Mouse (Mus musculus) neural tube, embryonic 11.5 days (tissue): Measurements from ENCODE around the gene Acot12. TPM values are rescaled to one million over a fixed set of nuclear protein-coding genes. Genes with fewer than 3 reads are reported as not detected.

Source experiments
- ATAC-seq: fragments of 200-750 bp; cut with Nextera tagmentation; 2 replicates; pipeline ENCODE4 v1.8.0; 2017; ENCODE audit warnings: moderate number of reproducible peaks, mild to moderate bottlenecking, moderate TSS enrichment, moderate library complexity; ENCODE audit not compliant: insufficient read depth, low FRiP score, low TSS enrichment
- DNase-seq: peaks from one replicate; pipeline ENCODE4 v3.0.0-alpha.2; 2015; ENCODE audit warnings: low spot score
- H3K27ac ChIP-seq: fragments of 300-500 bp; sonication (generic); 2 replicates; pipeline ENCODE4 v1.5.1; 2014; ENCODE audit warnings: low read depth, mild to moderate bottlenecking, low read length
- H3K27me3 ChIP-seq: fragments of 300-500 bp; sonication (generic); 2 replicates; pipeline ENCODE4 v1.6.1; 2014; ENCODE audit warnings: mild to moderate bottlenecking, low read length, mixed read lengths; ENCODE audit not compliant: control insufficient read depth, insufficient read depth
- H3K36me3 ChIP-seq: fragments of 300-500 bp; sonication (generic); 2 replicates; pipeline ENCODE4 v1.6.1; 2014; ENCODE audit warnings: mild to moderate bottlenecking, low read length, moderate library complexity, mixed read lengths; ENCODE audit not compliant: control insufficient read depth, insufficient read depth
- H3K4me1 ChIP-seq: fragments of 300-500 bp; sonication (generic); 2 replicates; pipeline ENCODE4 v1.6.1; 2014; ENCODE audit warnings: low read length, mixed read lengths; ENCODE audit not compliant: control insufficient read depth, insufficient read depth
- H3K4me2 ChIP-seq: fragments of 300-500 bp; sonication (generic); 2 replicates; pipeline ENCODE4 v1.6.1; 2014; ENCODE audit warnings: low read depth, mild to moderate bottlenecking, moderate library complexity
- H3K4me3 ChIP-seq: fragments of 300-500 bp; sonication (generic); 2 replicates; pipeline ENCODE4 v1.5.1; 2014; ENCODE audit warnings: low read depth, low read length
- H3K9ac ChIP-seq: fragments of 300-500 bp; sonication (generic); 2 replicates; pipeline ENCODE4 v1.6.1; 2014; ENCODE audit warnings: mild to moderate bottlenecking, low read length
- H3K9me3 ChIP-seq: fragments of 300-500 bp; sonication (generic); 2 replicates; pipeline ENCODE4 v1.6.1; 2016; ENCODE audit warnings: low read length; ENCODE audit not compliant: control insufficient read depth
- WGBS: fragments of 180-500 bp; shearing (Covaris S2); extraction: QIAGEN DNeasy Blood & Tissue Kit; methylation state at CpG from one replicate; pipeline ENCODE4 v1.1.7; 2014; 5-methylcytosine and 5-hydroxymethylcytosine counted together
- polyA plus RNA-seq: library from polyadenylated mRNA; unstranded; fragments of >200 nt; fragmentation: Nextera tagmentation; extraction: Ambion mirVana; gene quantifications from 2 replicates; pipeline ENCODE4 v1.2.1, GENCODE M21; 2014

The Acot12 gene
- polyA plus RNA-seq, 1 experiment from 2014 or later: not detected

- H3K9ac ChIP-seq: no peak overlapping the region
- H3K9me3 ChIP-seq: no peaks in the 10 kb centered on the region
- ATAC-seq (no peak), DNase-seq (no peak)
- no peak overlapping the region for H3K4me3 ChIP-seq
- no peaks in the 10 kb centered on the region for H3K4me1 ChIP-seq
- H3K27ac ChIP-seq: no peak overlapping the region
- no peaks in the 10 kb centered on the region for H3K36me3 ChIP-seq
- WGBS: 79% methylated on average over 4 of the region's 4 CpGs
- H3K27me3 ChIP-seq: no peaks in the 10 kb centered on the region
- no peak overlapping the region for H3K4me2 ChIP-seq
Measured at GRCm38 (mm10) chr13:91749981-91750380, 8.7 kb downstream of the Acot12 start.

GRCm38 (mm10) chr13:91753724-91754123 lies 12.4 kb downstream of the Acot12 start:
- H3K4me2 ChIP-seq: no peak overlapping the region
- H3K4me3 ChIP-seq: no peak overlapping the region
- no peak overlapping the region for H3K27ac ChIP-seq
- no peaks in the 10 kb centered on the region for H3K4me1 ChIP-seq
- 58% methylated on average over 4 of the region's 4 CpGs for WGBS
- H3K9me3 ChIP-seq: no peaks in the 10 kb centered on the region
- H3K36me3 ChIP-seq: no peaks in the 10 kb centered on the region
- no peak overlapping the region for H3K9ac ChIP-seq
- DNase-seq (no peak), ATAC-seq (no peak)
- no peaks in the 10 kb centered on the region for H3K27me3 ChIP-seq

- H3K27me3 ChIP-seq: no peaks in the 10 kb centered on the region
- H3K4me2 ChIP-seq: no peak overlapping the region
- H3K9ac ChIP-seq: no peak overlapping the region
- H3K36me3 ChIP-seq: no peaks in the 10 kb centered on the region
- DNase-seq (no peak), ATAC-seq (no peak)
- H3K4me1 ChIP-seq: no peaks in the 10 kb centered on the region
- H3K27ac ChIP-seq: no peak overlapping the region
- no peak overlapping the region for H3K4me3 ChIP-seq
- H3K9me3 ChIP-seq: no peaks in the 10 kb centered on the region
Measured at GRCm38 (mm10) chr13:91754762-91755161, 13.4 kb downstream of the Acot12 start.

GRCm38 (mm10) chr13:91756230-91756629 lies 14.9 kb downstream of the Acot12 start:
- no peak overlapping the region for H3K9ac ChIP-seq
- no peaks in the 10 kb centered on the region for H3K36me3 ChIP-seq
- H3K27me3 ChIP-seq: no peaks in the 10 kb centered on the region
- H3K27ac ChIP-seq: no peak overlapping the region
- no peak overlapping the region for H3K4me3 ChIP-seq
- 93% methylated on average over 4 of the region's 4 CpGs for WGBS
- H3K9me3 ChIP-seq: no peaks in the 10 kb centered on the region
- no peaks in the 10 kb centered on the region for H3K4me1 ChIP-seq
- DNase-seq (no peak), ATAC-seq (no peak)
- H3K4me2 ChIP-seq: no peak overlapping the region

- ATAC-seq (no peak), DNase-seq (no peak)
- H3K27ac ChIP-seq: no peak overlapping the region
- WGBS: 83% methylated on average over 7 of the region's 7 CpGs
- no peak overlapping the region for H3K9ac ChIP-seq
- H3K36me3 ChIP-seq: no peaks in the 10 kb centered on the region
- no peaks in the 10 kb centered on the region for H3K4me1 ChIP-seq
- H3K9me3 ChIP-seq: no peaks in the 10 kb centered on the region
- no peaks in the 10 kb centered on the region for H3K27me3 ChIP-seq
- no peak overlapping the region for H3K4me2 ChIP-seq
- no peak overlapping the region for H3K4me3 ChIP-seq
Measured at GRCm38 (mm10) chr13:91758316-91759048, 17.2 kb downstream of the Acot12 start.

GRCm38 (mm10) chr13:91759791-91760190 lies 18.5 kb downstream of the Acot12 start:
- Histone ChIP-seq H3K9me3 (no peaks in the 10 kb centered on the region), H3K9ac (no peak overlapping the region), H3K4me3 (no peak overlapping the region), H3K27ac (no peak overlapping the region), H3K36me3 (no peaks in the 10 kb centered on the region), H3K4me2 (no peak overlapping the region), H3K4me1 (no peaks in the 10 kb centered on the region), H3K27me3 (no peaks in the 10 kb centered on the region)
- WGBS: 80% methylated on average over 8 of the region's 8 CpGs
- no peak for ATAC-seq
- no peak for DNase-seq

- no peaks in the 10 kb centered on the region for H3K9me3 ChIP-seq
- WGBS: 92% methylated on average over 8 of the region's 8 CpGs
- no peak overlapping the region for H3K4me2 ChIP-seq
- no peaks in the 10 kb centered on the region for H3K4me1 ChIP-seq
- H3K36me3 ChIP-seq: no peaks in the 10 kb centered on the region
- H3K9ac ChIP-seq: no peak overlapping the region
- no peak for ATAC-seq
- no peak overlapping the region for H3K4me3 ChIP-seq
- H3K27ac ChIP-seq: no peak overlapping the region
- no peak for DNase-seq
- H3K27me3 ChIP-seq: no peaks in the 10 kb centered on the region
Measured at GRCm38 (mm10) chr13:91760302-91761050, 19.2 kb downstream of the Acot12 start.

- Histone ChIP-seq H3K27me3 (no peaks in the 10 kb centered on the region), H3K4me1 (no peaks in the 10 kb centered on the region), H3K36me3 (no peaks in the 10 kb centered on the region), H3K4me2 (no peak overlapping the region), H3K27ac (no peak overlapping the region), H3K9me3 (no peaks in the 10 kb centered on the region), H3K4me3 (no peak overlapping the region), H3K9ac (no peak overlapping the region)
- 95% methylated on average over 6 of the region's 6 CpGs for WGBS
- ATAC-seq: no peak
- no peak for DNase-seq
Measured at GRCm38 (mm10) chr13:91761654-91762445, 20.5 kb downstream of the Acot12 start.
